Mouse (Mus musculus) thymus, postnatal 36 days (tissue): ENCODE data around the gene Elf2.

Experiments used
- DNase-seq, 2 experiments: peaks; one replicate each; pipeline ENCODE4 v3.0.0; 2022; ENCODE audit warnings: mixed read lengths in 2 of 2

Gene Elf2

DNA sequence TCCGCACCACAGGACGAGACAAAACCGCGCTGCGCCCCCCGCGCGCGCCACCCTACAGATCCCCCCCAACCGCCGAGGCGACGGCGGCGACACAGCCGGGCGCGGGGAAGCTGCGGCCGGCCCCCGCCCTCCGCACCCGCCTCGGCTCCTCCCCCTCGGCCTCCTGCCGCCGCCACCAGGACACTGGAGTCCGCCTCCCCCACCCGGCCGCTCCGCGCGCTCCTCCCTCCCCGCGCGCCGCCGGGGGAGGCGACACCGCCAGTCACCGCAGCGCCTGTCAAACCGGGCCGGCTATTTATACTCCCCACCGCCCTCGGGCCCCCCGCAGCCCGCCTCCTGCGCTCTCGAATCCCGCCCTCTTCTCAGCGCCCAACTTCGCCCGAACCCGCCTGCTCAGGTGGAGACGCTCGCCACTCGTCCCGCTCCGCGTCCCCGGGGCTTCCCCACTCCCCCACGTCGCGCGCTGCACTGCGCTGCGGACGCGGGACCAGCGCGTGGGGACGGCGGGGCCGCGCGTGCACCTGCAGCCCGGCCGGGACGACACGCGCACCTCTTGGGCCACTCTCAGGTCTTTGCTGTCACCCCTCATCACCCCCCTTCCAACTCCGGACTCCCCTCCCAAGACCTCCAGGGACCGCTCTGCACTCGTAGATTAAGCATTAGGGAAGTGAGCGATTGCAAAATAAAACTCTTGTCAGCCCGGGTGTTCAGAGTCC is at the start of gene Elf2:
Elf2 (minus strand) TSS at position 112 of the 716 bp plus-strand sequence.
- DNase-seq = peak; percentile 81 to 87

DNA sequence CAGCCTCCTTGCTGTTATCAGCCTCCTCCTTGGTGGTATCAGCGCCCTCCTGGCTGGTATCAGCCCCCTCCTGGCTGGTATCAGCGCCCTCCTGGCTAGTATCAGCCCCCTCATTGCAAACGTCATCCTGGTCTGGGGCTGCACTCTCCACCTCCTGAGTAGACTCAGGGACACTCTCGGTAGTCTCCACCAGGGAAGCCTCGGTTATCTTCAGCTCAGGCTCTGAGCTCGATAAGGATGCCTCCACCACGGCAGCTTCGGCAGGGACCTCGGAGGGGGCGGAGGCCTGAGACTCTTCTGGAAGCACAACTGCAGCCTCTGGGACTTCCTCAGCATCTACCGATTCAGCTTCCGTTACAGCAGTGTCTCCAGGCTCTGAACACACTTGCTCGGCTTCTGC is 48.4 kb upstream of the Elf2 start:
- no peak for DNase-seq

DNA sequence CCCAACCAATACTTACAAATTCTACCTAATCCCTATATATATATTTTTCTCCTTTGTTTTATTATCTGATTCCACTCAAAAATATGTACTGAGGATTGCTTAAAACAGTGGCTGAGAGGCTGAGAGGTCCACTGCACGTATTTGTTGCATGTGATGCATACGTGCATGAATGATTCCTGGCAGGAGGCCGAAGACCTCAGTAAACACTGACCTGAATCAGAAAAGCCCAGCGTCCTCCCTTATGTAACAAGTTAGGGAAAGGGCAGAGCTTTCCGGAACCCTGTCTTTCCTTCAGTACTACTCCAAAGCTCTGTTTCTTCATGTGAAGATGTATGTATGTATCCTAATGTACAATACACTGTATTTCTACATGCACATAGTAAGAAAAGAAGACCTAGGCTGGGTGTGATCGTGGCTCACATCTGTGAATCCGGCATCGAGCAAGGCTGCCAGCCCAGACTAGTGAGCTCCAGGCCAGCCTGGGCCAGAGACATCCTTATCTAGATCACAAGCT is 47.5 kb upstream of the Elf2 start:
- no peak for DNase-seq

DNA sequence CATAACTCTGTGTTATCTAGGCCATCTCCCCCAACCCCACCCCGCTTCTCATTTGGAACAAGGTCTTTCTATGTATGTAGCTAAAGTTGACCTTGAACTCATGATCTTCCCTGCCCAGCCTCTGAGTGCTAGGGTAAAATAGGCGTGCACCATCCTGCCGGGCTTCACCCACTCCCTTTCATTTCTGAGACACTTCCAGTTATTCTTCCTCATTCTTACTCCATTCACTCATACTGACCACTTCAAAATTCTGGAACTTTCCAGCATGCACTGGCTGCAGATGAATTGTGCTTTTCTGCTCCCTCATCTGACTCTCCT is 46.6 kb upstream of the Elf2 start:
- DNase-seq = no peak

DNA sequence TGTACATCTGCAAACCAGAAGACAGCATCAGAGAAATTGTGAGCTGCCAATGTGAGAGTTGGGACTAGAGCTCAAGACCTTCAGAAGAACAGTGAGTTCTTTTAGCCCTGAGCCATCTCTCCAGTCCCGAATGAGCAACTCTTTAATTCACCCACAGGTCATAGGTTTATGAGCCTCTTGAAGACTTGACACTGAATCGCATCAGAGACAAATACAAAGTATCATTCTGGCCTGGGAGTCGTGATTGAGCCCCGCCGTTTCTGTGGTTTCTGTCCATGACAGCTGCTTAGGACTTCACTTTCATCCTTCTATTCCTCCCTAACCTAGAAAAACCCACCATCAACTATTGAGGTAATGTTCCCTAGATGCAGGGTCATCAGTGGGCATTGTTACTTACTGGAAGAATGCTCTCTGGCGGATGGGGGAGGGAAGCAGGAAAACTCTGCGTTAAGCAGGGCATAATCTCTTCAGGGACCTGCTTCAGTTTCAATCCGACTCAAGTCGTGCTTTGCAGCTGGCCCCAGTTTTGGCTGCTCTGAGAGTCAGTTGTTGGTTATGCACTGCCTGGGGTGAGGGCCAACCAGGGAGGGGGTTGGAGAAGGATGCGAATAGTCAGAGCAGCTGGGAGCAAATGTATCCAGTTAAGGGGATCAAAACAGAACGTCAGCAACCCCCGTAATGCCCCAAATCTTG is 46.1 kb upstream of the Elf2 start:
- DNase-seq = no peak

DNA sequence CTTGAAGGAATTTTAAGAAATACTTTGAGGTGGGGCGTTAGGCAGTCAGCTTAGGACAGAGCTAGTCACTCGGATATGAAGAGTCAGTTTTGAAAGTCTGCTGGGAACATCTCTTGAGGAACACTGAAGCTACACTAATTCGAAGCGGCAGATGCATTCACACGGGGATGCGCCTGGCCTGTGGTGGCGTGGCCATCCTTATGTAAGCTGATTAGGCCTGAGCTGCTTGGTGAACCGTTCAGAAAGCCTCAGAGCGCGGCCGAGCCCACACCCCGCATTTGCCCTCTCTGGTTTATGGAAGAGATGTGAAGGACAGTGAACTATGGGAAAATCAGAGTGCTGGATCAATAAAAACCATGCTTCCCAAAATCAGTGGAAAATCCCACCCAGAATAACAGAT is 42.9 kb upstream of the Elf2 start:
- no peak for DNase-seq

DNA sequence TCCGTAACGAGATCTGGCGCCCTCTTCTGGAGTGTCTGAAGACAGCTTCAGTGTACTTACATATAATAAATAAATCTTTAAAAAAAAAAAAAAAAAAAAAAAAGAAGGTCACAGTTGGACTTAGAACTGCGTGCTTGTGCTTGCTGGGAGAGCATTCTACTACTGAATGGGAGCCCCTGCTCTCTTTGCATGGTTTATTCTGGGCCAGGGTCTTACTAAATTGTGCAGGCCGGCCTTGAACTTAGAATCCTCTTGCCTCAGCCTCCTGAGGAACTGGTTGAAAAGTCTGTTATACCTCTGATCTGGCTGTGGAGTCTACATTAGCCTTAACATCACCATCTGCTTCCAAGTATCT is 40.2 kb upstream of the Elf2 start:
- no peak for DNase-seq

DNA sequence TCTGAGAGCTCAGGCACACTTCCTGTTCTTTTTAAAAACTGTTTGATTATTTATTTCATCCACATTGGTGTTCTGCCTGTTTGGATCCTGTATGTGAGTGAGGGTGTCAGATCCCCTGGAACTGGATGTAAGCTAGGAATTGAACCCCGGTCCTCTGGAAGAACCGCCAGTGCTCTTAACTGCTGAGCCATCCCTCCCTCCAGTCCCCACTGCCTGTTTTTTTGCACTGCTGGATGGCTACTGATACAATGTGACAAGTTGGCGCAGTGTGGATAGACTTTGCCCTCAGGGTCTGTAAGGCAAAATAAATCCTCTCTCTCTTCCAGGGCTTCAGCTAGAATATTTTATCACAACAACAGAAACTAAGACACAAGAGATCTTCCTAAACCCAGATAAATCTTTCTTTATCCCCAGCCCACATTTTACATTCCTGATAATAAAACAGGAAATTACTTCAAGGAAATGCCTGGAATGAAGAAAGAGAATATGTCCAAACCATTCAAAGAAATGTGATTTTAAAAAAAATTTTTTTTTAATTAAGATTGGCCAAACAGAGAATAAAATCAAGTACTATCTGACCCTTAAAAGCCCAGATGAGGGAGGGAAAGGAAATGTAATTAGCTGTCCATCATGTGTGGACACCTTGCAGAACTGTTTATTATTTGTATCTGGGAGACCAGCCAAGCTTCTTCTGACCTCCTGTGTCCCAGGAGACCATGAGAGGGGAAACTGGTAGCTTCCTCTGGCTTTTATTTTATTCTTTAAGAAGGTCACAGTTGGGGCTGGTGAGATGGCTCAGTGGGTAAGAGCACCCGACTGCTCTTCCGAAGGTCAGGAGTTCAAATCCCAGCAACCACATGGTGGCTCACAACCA is 39.6 kb upstream of the Elf2 start:
- DNase-seq = no peak

DNA sequence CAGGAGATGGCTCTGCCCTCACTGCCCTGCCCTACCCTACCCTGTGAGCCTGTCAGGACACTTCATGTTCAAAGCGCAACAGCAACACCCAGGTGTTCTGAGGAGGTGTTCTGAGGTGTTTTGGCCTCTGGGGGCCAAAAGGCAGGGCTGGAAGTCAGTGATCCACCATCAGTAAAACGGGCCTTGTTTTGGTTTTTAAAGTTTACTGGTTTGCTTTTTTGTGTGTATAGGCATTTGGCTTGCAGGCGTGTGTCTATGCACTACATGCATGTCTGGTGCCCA is 38.1 kb upstream of the Elf2 start:
- DNase-seq = no peak

DNA sequence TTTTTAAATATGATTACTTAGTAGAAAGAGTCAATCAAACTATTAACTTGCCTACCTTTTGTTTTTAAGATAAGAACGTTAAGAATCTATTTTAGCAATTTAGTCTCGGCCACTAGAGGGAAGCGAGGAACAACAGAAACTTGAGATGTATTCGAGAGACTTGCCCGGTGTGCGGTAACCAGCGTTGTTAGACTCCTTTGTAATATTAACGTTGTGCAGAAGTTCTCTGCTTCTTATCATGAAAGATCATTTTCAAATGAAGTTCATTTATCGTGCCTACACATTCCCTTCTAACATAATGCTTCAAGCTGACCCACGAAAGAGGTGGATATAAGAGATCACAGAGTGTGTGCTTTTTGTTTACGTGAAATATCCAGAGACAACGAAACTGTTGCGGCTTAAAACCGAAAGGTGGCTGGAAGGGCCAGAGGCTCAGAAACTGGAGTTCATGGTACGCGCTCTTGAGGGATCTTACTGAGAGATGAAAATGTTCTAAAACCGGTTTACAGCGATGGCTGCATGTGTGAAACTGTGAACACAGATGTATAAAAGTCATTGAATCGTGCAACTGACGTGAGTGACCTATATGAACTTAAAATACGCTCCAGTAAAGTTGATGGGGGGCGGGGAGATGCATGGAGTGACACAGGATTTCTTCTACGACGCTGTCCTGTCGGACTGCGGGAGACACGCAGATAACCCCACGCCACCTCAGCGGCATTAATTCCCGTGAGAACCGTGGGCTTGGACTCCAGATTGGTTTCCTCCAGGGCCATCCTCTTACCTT is 37.6 kb upstream of the Elf2 start:
- DNase-seq = peak in 1 of 2 experiments; percentile 9

DNA sequence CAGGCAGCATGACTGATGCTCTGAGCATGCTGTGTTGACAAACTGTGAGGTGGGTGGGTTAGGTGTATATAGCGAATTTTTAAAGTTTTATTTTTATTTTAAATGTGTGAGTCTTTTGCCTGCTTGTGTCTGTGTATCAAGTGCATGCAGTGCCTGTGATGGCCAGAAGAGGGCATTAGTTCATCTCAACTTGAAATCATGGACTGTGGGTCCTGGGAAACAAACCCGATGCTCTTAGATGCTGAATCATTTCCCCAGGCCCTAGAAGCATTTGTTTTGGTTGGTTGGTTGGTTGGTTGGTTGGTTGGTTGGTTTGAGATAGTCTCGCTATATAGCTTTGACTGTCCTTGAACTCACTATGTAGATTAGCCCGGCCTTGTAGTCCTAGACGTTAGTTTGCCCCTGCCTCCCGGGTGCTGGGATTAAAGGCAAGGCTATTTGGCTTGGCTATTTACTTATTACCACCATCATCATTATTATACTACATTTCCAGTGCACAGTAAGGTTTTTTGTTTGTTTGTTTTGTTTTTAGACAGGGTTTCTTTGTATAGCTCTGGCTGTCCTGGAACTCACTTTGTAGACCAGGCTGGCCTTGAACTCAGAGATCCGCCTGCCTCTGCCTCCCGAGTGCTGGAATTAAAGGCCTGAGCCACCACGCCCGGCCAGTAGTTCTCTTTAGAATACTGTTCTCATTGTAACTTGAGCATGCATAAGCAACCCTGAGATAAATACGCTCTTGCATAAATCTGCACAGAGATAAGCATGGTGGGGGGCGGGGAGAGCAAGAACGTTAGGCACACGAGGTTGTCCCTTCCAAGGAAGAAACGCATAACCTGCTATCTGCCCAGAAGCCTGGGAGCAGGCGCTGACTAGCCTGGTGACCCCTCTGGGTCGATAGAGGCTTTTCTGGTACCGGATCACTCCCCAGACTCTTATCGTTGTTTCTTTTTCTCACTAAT is 35.1 kb upstream of the Elf2 start:
- DNase-seq = peak; percentile 43 to 57

DNA sequence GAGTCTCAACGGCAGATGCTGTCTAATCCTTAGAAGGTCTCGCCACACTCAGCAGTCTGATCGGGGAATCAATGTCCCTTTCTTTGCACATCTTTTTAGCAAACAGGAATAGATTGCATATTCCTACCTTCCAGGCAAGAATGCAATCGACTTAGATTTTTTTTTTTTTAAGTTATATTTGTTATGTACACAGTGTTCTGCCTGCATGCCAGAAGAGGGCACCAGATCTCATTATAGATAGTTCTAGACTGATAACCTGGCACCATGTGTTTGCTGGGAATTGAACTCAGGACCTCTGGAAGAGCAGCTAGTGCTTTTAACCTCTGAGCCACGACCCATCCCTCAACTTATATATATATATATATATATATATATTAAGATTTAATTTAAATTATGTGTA is 33.1 kb upstream of the Elf2 start:
- DNase-seq = no peak

DNA sequence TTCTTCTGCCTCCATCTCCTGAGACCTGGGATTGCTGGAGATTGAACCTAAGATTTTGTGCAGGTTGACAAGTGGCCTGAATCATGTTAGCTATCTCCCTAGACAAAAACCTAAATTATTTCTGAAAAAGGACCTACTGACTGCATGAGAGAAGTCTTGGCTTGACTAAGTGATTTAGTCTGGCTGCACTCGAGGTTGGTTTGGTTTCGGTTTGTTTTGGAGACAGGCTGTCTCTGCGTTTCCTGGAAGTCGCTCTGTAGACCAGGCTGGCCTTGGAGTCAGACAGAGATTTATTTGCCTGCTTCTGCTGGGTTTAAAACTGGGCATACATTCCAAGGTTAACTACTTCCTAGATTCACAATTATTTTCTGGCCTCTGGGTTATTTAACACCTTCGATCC is 32.4 kb upstream of the Elf2 start:
- no peak for DNase-seq

DNA sequence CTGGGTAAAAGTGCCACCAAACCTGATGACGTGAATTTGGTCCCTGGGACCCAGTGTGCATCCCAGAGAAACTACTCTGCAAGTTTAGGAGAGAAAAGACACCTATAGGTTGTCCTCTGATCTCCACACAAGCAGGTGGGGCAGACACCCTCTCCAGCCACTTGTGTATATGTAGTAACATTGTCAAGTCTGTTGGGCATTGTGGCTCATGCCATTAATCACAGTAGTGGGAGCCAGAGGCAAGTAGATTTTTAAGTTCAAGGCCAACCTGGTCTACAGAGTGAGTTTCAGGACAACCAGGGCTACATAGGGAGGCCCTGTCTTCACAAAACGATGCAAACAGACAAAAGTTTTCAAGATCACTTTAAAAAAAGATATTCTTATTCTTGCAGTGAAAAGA is 31.4 kb upstream of the Elf2 start:
- DNase-seq = no peak

DNA sequence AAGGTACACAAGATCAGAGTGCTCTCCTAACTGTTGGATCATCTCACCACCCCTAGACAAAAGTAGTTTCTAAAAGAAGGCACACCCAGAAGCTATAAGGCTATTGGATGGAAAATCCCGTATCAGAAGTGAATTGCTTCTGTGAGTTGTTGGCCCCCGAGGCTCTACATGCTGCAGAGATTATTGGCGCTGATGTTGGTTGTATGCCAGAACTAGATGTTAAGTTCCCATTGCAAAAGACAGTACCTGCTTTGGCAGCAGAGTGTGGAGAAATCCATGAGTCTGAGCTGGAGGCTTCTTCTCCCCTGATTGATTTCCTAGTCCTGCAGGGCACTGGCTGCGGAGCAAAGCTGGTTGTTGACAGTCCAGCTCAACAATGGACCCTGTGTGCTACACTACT is 27.5 kb upstream of the Elf2 start:
- no peak for DNase-seq

DNA sequence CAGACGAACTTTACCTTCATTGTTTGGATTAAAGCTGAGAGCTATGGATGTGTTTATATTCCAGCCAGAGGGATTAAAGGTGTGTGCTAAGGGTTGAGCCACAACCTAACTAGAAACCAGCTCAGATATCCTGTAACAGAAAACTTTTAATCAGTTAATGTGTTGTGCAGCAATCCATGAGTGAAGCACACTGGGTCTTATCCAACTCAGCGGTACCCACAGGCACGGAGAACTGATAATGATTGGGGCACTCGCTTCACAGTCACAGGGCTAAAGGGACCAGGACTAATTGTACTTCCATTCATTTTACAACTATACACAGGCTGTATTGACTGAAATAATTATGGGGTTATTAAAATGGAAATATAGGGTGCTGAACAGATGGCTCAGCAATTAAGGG is 26.5 kb upstream of the Elf2 start:
- no peak for DNase-seq

DNA sequence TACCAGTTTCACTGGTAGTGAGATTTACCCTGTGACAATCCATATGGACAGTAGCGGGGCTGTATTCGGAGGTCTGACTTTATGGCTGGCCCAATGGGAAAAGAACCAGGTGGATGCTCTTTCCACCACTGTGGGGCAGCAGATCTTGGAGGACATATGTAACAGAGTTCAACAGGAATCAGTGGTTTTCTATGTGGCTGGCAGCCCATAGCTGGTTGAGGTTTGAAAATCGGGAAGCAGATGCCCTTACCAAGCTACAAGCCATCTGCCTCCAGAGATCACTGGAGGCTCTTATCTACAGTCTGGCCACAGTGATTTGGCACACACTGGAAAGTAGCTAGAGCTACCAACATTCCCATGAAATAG is 25.0 kb upstream of the Elf2 start:
- DNase-seq = no peak

DNA sequence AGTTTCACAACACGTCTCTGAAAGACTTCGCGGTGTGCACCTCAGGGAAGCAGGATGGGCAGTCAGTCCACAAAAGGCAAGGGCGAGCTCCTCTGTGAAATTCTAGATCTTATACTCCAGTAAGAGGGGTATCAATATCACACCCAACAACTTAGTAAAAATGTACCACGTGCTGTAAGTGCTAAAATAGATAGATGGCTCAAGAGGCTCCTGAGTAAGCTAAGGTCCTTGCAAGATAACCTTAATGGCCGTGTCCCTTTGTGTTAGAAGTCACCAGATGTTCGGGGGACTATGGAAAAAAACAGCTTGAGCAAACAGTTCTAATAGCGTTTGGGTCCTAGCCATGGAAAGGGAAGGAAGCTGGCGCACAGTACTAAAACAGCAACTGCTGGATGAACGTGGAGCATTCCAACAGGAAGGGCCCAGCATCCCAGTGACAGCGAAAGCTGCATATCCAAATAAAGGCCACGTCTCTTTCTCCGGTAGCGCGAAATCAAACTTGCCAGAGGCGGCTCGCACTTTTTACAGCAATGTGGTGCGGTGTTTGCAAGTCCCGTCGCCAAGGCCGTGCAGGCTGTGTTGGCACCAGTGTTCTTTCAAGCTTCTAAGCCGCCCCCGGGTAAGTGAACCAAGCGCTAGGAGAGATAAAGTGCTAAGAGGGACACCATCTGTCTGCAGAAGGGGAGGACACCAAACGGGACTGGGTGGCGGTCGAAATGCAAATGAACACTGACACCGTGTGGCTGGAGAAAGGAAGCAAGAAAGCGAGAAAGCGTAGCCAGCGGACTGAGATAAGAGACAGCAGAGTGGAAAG is 24.4 kb upstream of the Elf2 start:
- DNase-seq = peak; percentile 73 to 79

DNA sequence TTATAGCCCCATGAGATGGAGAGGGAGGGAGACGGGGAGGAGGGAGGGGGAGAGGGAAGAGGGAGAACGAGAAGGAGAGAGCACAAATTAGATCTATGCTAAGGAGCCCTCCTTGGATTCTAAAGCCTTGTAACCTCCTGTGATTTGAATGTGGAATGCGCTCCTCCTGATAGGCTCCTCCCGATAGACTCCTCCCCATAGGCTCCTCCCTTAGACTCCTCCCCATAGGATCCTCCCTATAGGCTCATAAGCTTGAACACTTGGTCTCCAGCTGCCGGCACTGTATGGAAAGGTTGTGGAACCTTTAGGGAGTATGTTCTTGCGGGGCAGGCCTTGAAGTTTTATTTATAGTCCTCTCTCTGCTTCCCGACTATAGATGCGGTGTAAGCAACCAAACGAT is 20.6 kb upstream of the Elf2 start:
- DNase-seq = no peak

DNA sequence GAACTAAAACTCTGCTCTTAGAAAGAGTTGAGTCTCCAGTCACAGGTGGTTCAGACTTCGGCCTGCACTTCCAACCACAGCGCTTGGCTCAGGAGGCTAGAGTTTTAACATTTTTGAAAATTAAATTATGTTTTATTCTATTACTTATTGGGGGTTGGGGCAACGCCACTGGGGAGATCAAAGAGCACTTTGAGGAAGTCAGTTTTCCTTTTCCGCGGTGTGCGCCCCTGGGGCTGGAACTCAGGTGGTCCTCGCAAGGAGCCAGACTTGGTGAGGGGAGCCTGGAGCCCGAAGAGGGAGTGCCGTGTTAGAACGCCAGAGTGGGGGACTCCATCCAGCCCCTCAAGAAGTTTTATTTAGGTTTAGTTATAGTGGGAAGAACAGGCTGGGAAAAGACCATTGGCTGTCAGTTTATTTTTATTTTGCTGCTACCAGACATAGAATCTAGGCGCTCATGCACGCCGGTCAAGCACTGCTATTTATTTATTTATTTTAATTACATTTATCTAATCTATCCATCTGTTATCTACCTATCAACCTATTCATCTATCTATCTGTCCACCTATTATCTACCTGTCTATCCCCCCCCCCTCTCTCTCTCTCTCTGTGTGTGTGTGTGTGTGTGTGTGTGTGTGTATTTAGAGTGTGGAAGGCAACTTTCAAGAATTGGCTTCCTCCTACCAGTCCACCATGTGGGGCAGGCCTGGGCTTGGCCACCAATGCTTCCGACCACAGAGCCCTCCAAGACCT is 19.3 kb upstream of the Elf2 start:
- peak; percentile 11 to 41 for DNase-seq
